Mouse (Mus musculus) stomach, embryonic 14.5 days (tissue): ENCODE results near the gene Gh. TPM values are rescaled to one million over a fixed set of nuclear protein-coding genes. Genes with fewer than 3 reads are reported as not detected.

Experiments used
- ATAC-seq: fragments of 200-750 bp; cut with Nextera tagmentation; 2 replicates; pipeline ENCODE4 v1.8.0; 2017; ENCODE audit warnings: low read depth, moderate TSS enrichment; ENCODE audit not compliant: insufficient number of reproducible peaks, insufficient read depth, low FRiP score
- H3K27ac ChIP-seq: fragments of 300-500 bp; sonication (generic); 2 replicates; pipeline ENCODE4 v1.5.1; 2014; ENCODE audit warnings: mild to moderate bottlenecking, low read length, moderate library complexity, mixed read lengths
- H3K27me3 ChIP-seq: fragments of 300-500 bp; sonication (generic); 2 replicates; pipeline ENCODE4 v1.6.1; 2014; ENCODE audit warnings: low read length, control low read depth, mixed read lengths; ENCODE audit not compliant: control insufficient read depth, insufficient read depth
- H3K36me3 ChIP-seq: fragments of 300-500 bp; sonication (generic); 2 replicates; pipeline ENCODE4 v1.6.1; 2014; ENCODE audit warnings: mild to moderate bottlenecking, control low read depth, low read length, moderate library complexity, mixed read lengths; ENCODE audit not compliant: control insufficient read depth, insufficient read depth
- H3K4me1 ChIP-seq: fragments of 300-500 bp; sonication (generic); 2 replicates; pipeline ENCODE4 v1.6.1; 2014; ENCODE audit warnings: low read length, control low read depth, mixed read lengths; ENCODE audit not compliant: control insufficient read depth, insufficient read depth
- H3K4me2 ChIP-seq: fragments of 300-500 bp; sonication (generic); replicated peaks from 2 replicates; pipeline ENCODE4 v1.6.1; 2014; ENCODE audit warnings: low read depth, low read length, control low read depth
- H3K4me3 ChIP-seq: fragments of 300-500 bp; sonication (generic); 2 replicates; pipeline ENCODE4 v1.5.1; 2014; ENCODE audit warnings: low read depth, low read length, control low read depth
- H3K9ac ChIP-seq: fragments of 300-500 bp; sonication (generic); replicated peaks from 2 replicates; pipeline ENCODE4 v1.6.1; 2014; ENCODE audit warnings: low read depth, mild to moderate bottlenecking, control low read depth, low read length, moderate library complexity, mixed read lengths
- H3K9me3 ChIP-seq: fragments of 300-500 bp; sonication (generic); 2 replicates; pipeline ENCODE4 v1.6.1; 2016; ENCODE audit warnings: low read depth, low read length, control low read depth; ENCODE audit not compliant: control insufficient read depth
- WGBS: fragments of 180-500 bp; shearing (Covaris S2); extraction: QIAGEN DNeasy Blood & Tissue Kit; methylation state at CpG from one replicate; pipeline ENCODE4 v1.1.7; 2014; 5-methylcytosine and 5-hydroxymethylcytosine counted together
- polyA plus RNA-seq: library from polyadenylated mRNA; unstranded; fragments of >200 nt; fragmentation: Nextera tagmentation; extraction: Ambion mirVana; gene quantifications from 2 replicates; pipeline ENCODE4 v1.2.1, GENCODE M21; 2014

The Gh gene
- polyA plus RNA-seq, 1 experiment from 2014 or later, result not detected

GRCm38 (mm10) chr11:106284126-106284525 is 17.5 kb downstream of the Gh start:
- no peak overlapping the region for H3K4me2 ChIP-seq
- no peak overlapping the region for H3K9ac ChIP-seq
- no peaks in the 10 kb centered on the region for H3K9me3 ChIP-seq
- WGBS, result 72% methylated on average over 8 of the region's 8 CpGs
- no peaks in the 10 kb centered on the region for H3K36me3 ChIP-seq
- ATAC-seq, result no peak
- H3K4me1 ChIP-seq, result no peaks in the 10 kb centered on the region
- H3K27ac ChIP-seq, result no peak overlapping the region
- no peaks in the 10 kb centered on the region for H3K27me3 ChIP-seq
- no peak overlapping the region for H3K4me3 ChIP-seq

- 78% methylated on average over 4 of the region's 4 CpGs for WGBS
- H3K36me3 ChIP-seq, result no peaks in the 10 kb centered on the region
- no peak overlapping the region for H3K9ac ChIP-seq
- H3K27me3 ChIP-seq, result no peaks in the 10 kb centered on the region
- no peaks in the 10 kb centered on the region for H3K9me3 ChIP-seq
- no peaks in the 10 kb centered on the region for H3K4me1 ChIP-seq
- H3K4me2 ChIP-seq, result no peak overlapping the region
- no peak overlapping the region for H3K4me3 ChIP-seq
- no peak overlapping the region for H3K27ac ChIP-seq
- ATAC-seq, result no peak
These were observed 18.3 kb downstream of the Gh start for GRCm38 (mm10) chr11:106283371-106283770.

- no peaks in the 10 kb centered on the region for H3K27me3 ChIP-seq
- H3K36me3 ChIP-seq, result no peaks in the 10 kb centered on the region
- H3K4me1 ChIP-seq, result no peaks in the 10 kb centered on the region
- no peaks in the 10 kb centered on the region for H3K9me3 ChIP-seq
- WGBS, result 82% methylated on average over 6 of the region's 6 CpGs
- no peak overlapping the region for H3K9ac ChIP-seq
- H3K4me3 ChIP-seq, result no peak overlapping the region
- H3K4me2 ChIP-seq, result no peak overlapping the region
- no peak overlapping the region for H3K27ac ChIP-seq
- ATAC-seq, result no peak
These were observed 19.2 kb downstream of the Gh start for GRCm38 (mm10) chr11:106282452-106282851.

GRCm38 (mm10) chr11:106276454-106276853 is 25.2 kb downstream of the Gh start, which contains the start of gene Tcam1:
Gene Tcam1, plus strand, starts transcription at chr11:106276672.
- Histone ChIP-seq H3K27me3 (no peaks in the 10 kb centered on the region), H3K4me3 (no peak within 1 kb of the TSS; the same call in 1 of the 2 replicates), H3K36me3 (no peaks in the 10 kb centered on the region), H3K9ac (no peak within 1 kb of the TSS), H3K4me2 (peak within 1 kb of the TSS; percentile 36), H3K9me3 (no peaks in the 10 kb centered on the region), H3K4me1 (peaks cover 14% of the 10 kb centered on the region; the same call in 1 of the 2 replicates), H3K27ac (no peak within 1 kb of the TSS)
- ATAC-seq, result peak; percentile 40; the same call in 1 of the 2 replicates
- WGBS, result 4% methylated on average over 25 of the region's 25 CpGs

- no peaks in the 10 kb centered on the region; the same call in 1 of the 2 replicates for H3K36me3 ChIP-seq
- no peak overlapping the region for H3K9ac ChIP-seq
- H3K4me2 ChIP-seq, result no peak overlapping the region
- H3K9me3 ChIP-seq, result no peaks in the 10 kb centered on the region
- H3K4me1 ChIP-seq, result peaks cover 25% of the 10 kb centered on the region; the same call in 1 of the 2 replicates
- H3K4me3 ChIP-seq, result no peak overlapping the region
- no peaks in the 10 kb centered on the region for H3K27me3 ChIP-seq
- ATAC-seq, result no peak
- peak overlapping the region; percentile 60; the same call in 1 of the 2 replicates for H3K27ac ChIP-seq
- 43% methylated on average over 7 of the region's 7 CpGs for WGBS
These were observed 26.7 kb downstream of the Gh start for GRCm38 (mm10) chr11:106274971-106275411.

GRCm38 (mm10) chr11:106274374-106274773 is 27.3 kb downstream of the Gh start:
- Histone ChIP-seq H3K9me3 (no peaks in the 10 kb centered on the region), H3K9ac (no peak overlapping the region), H3K27me3 (no peaks in the 10 kb centered on the region), H3K36me3 (no peaks in the 10 kb centered on the region; the same call in 1 of the 2 replicates), H3K4me3 (no peak overlapping the region), H3K4me2 (no peak overlapping the region), H3K27ac (peak overlapping the region; percentile 60; the same call in 1 of the 2 replicates), H3K4me1 (peaks cover 28% of the 10 kb centered on the region; the same call in 1 of the 2 replicates)
- ATAC-seq, result no peak
- WGBS, result 86% methylated on average over 1 of the region's 1 CpGs

GRCm38 (mm10) chr11:106273811-106274210 is 27.9 kb downstream of the Gh start:
- H3K4me2 ChIP-seq, result peak overlapping the region; percentile 86; the same call in 1 of the 2 replicates

GRCm38 (mm10) chr11:106273311-106273684 is 28.4 kb downstream of the Gh start:
- Histone ChIP-seq H3K4me1 (peaks cover 38% of the 10 kb centered on the region), H3K9me3 (no peaks in the 10 kb centered on the region), H3K9ac (peak overlapping the region; percentile 55; the same call in 1 of the 2 replicates), H3K27me3 (no peaks in the 10 kb centered on the region), H3K36me3 (no peaks in the 10 kb centered on the region; the same call in 1 of the 2 replicates), H3K4me3 (peak overlapping the region; percentile 99), H3K4me2 (peak overlapping the region; percentile 86), H3K27ac (peak overlapping the region; percentile 75; the same call in 1 of the 2 replicates)
- 7% methylated on average over 16 of the region's 16 CpGs for WGBS
- ATAC-seq, result no peak; the same call in 1 of the 2 replicates

More at GRCm38 (mm10) chr11:106273811-106274210, 27.9 kb downstream of the Gh start:
- Histone ChIP-seq H3K9ac (no peak overlapping the region), H3K4me3 (peak overlapping the region; percentile 99; the same call in 1 of the 2 replicates), H3K36me3 (no peaks in the 10 kb centered on the region; the same call in 1 of the 2 replicates), H3K4me1 (peaks cover 33% of the 10 kb centered on the region), H3K9me3 (no peaks in the 10 kb centered on the region), H3K27ac (no peak overlapping the region; the same call in 1 of the 2 replicates), H3K27me3 (no peaks in the 10 kb centered on the region)
- WGBS, result 95% methylated on average over 6 of the region's 6 CpGs
- no peak for ATAC-seq
